Mouse (Mus musculus) small intestine, adult 2 months (tissue): ENCODE measurements around the gene Gpc2.

Experiments used
- CTCF ChIP-seq: fragments of 200-500 bp; IDR thresholded peaks from 2 replicates; pipeline ENCODE4 v1.5.1; 2012; ENCODE audit warnings: low read depth, mild to moderate bottlenecking, control low read depth, inconsistent platforms, low read length, moderate library complexity, mixed read lengths; ENCODE audit not compliant: insufficient replicate concordance, insufficient read length; ENCODE audit errors: extremely low read depth
- POLR2A ChIP-seq: fragments of 200-500 bp; IDR thresholded peaks from 2 replicates; pipeline ENCODE4 v1.6.1; 2012; ENCODE audit warnings: low read depth, mild to moderate bottlenecking, control low read depth, inconsistent platforms, low read length, moderate library complexity

- TF ChIP-seq CTCF: no peak
- no peak for TF ChIP-seq POLR2A
Measured at GRCm38 (mm10) chr5:138251144-138251543, 28.7 kb downstream of the Gpc2 start.
